Mouse (Mus musculus) adrenal gland (tissue): Measurements from ENCODE around the gene Dram1.

ENCODE experiments used
- intact Hi-C: fragments of 180-260 bp; cut with DNase I; formaldehyde crosslinking; loops from one replicate; pipeline ENCODE4 v1.15.1; 2025

Gene Dram1

DNA sequence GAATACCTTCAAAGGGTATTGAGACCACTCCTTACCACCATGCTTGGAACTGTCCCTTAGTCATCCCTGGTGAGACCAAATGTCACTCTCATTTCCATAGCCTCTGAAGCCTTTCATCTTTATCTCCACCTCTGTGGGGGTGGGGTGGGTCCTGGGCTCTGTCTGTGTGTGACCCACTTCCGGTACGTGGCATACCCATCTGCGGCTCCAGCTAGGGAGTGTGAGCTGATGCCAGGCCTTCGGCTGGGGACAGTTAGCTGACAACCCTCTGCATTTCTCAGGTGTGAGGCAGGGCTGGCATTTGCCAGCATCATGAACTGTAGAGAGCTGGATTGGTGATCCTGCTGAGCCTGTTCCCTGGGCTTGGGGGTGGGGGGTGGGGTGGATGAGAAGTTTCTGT lies 10.7 kb upstream of the Dram1 start:
- intact Hi-C loops, result no loop called here

DNA sequence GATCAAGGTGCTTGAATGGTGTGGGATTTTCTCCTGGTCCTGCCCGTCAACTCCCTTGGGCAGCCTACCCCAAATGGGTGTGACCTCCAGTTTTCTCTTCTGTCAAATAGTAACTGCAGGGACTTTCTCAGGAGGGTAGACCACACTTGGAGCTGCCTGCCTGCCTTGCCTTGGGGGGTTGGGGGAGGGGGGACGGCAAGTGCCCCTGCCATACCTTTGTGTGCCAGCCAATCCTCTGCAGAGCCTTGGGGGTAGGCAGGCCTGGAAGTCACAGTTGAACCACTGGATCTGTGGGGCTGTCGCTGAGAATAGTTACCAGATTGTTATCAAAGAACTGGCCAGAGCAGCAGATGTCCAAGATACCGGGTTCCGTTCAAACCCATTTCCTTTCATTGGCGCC lies 7.4 kb upstream of the Dram1 start:
- intact Hi-C loops, result no loop called here

DNA sequence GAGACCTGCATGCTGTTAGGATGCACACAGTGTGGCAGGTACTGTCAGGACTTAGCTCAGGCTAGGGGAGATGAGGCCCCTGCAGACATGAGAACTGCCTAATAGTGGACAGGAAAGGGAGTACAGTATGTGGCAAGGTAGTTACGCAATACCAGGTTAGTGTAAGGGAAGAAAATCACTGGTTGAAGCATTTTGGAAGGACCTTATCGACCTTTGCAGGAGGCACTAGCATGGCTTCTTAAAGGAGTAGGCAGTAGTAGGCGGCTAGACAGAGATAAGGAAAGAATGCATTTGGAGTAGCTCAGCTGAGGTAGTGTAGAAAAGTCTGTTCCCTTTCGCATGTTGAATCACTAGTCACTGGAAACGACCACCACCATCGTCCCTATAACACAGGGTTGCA lies 6.9 kb upstream of the Dram1 start:
- intact Hi-C loops, result no loop called here

DNA sequence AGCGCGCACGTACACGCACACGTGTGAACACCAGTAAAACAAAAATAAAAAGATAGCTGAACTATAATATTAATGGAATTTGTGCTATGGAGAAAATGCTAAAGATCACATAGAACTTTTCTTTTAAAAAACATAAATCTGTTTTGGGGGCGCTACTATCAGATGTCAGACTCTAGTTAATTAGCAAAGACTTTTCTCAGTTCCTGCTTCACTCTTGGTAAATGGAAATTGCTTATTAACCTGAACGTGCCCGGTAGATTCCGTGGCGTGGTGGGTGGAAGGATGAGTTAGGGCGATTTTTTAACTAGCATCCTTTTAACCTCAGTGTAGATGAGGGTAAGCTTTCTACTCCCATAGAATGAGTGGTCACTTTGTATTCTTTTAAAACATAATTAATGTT lies 6.4 kb upstream of the Dram1 start:
- intact Hi-C loops, result no loop called here

DNA sequence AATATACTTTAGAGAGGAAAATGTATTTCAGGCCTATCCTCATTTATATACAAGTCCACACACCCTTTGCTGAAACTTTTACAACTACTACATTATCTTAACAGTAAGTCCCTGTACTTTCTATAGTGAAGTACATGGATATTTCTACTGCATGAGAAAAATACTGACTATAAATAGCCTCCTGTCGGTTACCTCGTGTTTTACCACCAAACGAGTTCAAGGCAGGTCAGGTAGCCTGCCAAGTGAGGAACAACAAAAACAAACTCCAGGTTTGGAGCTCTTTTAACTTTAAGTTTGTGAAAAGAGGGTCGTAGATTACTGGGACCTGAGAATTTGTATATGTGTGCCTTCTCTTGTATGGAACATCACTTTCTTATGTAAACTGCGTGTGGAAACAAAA lies 5.2 kb upstream of the Dram1 start:
- intact Hi-C loops, result no loop called here

DNA sequence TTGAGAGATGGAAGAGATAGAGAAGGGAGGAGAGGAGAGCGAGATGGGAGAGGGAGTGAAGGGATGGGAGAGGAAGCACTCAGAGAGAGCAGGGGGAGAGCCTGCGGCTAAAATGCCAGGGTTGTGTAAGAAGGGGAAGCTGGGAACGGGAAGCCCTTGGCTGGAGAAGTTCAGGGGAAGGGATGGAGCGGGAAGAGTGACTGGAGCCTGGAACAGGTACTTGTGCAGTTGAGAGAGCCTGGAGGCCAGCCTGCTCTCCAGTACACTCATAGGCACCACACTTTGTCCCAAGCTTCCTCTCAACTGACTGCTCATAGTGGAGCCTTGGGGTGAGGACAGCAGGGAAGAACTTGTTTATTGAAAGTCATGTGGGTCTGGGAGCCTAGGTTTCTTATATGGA lies 4.6 kb upstream of the Dram1 start:
- intact Hi-C loops, result no loop called here

DNA sequence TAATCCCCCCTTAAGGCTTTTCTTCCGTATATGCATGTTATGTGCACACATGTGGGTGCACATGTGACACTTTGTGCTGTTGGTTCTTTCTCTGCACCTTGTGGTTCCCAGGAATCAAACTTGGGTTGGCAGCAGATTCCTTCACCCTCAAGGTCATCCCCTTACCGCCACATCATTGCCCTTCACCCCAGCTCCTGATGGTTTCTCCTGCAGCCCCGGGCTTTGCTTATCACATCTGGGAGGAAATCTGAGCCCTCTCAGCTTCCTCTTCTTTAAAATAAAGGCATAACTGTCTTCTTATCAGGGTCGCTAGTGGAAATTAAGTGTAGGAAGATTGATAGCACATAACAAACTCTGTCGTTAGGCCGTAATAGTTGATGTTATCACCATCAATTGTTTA lies 3.1 kb upstream of the Dram1 start:
- intact Hi-C loops, result no loop called here

DNA sequence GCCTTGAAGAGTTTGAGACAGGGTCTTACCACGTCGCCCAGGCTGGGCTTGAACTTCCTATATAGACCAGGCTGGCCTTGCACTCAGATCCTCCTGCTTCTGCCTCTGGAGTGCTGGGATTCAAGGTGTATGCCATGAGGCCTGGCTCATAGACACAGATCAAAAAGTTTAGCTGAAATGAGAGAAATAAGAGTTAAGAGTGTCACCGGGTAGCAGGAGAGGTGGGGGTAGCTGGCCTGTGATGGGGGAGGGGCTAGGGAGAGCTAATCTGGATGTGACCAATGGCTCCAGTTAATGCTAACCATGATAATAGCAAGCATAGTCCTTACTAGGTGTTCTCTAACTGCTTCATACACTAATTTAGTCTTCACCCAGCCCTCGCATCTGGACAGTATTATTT lies 2.4 kb upstream of the Dram1 start:
- intact Hi-C loops, result no loop called here

DNA sequence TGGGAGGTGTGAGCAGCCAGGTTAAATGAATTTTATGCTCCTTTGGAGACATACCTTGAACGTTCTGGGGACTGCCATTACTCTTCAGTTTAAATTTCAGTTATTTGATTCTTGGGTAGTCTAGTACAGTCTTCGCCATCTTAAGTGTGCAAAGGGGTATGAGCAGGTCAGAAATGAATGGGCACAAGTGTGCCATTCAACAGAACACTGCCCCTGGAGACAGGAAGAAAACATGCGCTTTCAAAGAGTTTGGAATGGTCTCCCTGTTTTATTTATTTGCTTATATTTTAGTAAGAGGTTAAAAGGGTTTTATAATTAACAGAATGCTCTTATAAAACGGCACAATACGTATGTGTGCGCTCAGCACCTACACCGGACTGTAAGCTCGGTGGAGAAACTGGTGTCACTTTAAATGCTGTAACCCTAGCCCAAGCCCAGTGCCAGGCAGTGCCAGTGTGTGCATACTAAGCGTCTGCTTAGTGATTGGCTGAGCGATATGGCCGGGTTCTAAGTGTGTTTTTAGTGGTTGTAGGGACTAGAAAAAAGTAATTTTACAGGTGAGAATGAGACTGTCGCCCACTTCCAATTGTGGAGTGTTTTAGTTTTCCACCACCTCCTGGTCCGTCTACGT lies 1.7 kb upstream of the Dram1 start:
- intact Hi-C loops, result no loop called here

DNA sequence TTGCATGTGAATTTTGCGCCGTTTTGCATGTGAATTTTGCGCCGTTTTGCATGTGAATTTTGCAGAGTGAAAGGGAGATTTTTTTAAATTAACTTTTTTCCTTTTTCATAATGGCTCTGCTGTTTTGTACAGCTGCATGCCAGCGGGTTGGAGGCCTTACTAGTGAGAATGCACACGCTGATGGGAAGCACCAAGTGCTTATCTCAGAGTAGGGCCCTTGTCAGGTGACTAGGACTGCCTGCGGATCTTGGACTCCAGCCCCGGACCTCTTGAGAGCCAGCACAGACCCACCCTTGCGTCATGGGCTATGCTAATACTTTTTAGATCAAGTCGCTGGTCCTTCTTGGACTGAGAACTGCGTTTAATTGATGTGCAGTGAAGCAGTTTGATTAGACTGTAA lies 1.1 kb upstream of the Dram1 start:
- intact Hi-C loops, result no loop called here

DNA sequence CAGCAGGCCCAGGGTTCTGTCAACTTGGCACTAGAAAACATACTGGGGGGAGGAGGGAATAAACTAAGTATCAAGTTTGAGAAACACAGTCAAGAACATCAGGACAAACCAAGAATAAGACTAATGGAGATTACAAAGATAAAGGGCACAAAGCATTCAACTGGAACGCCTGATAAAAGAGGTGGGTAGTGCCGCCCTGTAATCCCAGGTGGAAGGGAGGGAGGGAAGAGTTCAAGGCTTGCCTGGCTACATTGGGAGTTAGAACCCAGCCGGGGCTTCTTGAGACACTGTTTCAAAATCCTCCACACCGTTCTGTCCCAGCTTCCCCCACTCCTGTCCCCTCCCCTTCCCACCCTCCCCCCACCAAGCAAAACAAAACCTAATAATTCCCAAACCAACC lies 1.2 kb downstream of the Dram1 start:
- intact Hi-C loops, result loop anchor here (2.0 to 10.0 kb wide), 3 partner anchors 137 to 350 kb away; no protein-coding TSS in a partner anchor

DNA sequence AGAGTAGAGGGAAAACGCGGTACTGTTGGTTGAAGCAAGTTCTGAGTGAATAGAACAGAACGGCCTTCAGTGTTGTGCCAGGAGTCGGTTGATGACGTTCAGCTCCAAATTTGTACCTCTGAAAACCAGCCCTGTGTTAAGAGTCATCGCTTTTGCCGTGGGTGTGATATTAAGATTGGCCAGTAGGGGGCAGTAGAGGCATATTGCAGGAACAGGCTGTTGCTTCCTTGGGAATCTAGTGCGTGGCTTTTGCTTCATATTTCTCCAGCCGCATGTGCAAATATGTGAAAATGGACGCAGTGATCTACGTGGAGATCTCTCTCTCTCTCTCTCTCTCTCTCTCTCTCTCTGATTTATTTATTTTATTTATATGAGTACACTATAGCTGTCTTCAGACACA lies 2.1 kb downstream of the Dram1 start:
- intact Hi-C loops, result loop anchor here (2.0 to 10.0 kb wide), 3 partner anchors 138 to 351 kb away; no protein-coding TSS in a partner anchor

DNA sequence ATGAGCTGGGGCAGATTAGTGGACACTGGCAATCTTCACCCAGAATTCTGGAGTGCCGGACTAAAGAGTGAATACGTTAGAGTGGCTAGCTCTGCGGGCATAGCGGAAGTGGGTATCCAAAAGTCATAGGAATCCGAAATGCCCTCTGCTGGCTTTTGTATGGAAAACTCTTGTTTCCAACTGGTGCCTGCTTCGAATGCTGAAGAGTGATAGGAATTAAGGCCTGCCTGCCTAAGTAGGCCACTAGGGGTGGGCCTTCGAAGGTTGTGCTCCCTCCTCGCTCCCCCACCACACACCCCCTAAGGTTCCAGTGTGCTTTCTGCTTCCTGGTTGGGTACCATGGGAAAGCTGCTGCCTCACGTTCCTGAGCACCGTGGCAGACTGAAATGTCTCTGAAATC lies 3.9 kb downstream of the Dram1 start:
- intact Hi-C loops, result loop anchor here (2.0 to 10.0 kb wide), 3 partner anchors 52 to 352 kb away; no protein-coding TSS in a partner anchor

DNA sequence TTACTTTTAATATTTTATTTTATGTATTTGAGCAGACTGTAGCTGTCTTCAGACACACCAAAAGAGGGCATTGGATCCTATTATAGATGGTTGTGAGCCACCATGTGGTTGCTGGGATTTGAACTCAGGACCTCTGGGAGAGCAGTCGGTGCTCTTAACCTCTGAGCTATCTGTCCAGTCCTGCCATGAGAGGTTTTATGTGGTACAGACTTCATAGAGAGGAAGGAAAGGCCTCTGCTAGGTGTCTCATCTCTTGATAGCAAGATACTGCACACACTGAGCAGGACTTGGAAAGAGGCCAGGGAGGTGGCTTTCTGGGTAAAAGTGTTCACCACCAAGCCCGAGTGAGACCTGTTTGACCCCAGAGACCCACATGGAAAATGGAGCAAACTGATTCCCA lies 5.9 kb downstream of the Dram1 start:
- intact Hi-C loops, result loop anchor here (10.0 kb wide), 1 partner anchor 142 kb away; no protein-coding TSS in a partner anchor

DNA sequence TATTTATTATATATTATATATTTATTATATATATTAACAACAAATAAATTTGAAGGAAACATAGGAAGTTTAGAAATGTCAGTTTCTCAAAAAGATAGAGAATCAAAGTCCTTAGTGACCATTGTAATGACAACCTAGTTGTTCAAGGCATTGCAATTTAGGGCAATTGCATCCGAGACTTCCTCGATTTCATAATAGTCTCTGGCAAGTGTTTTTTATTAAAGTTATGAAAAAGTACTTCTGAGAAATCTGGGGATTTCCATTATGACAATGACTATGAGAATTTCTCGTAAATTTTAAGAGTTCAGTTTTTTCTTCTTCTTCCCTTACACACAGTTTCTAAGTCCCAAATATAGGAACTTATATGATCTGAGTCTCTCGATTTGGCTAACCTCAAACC lies 6.4 kb downstream of the Dram1 start:
- intact Hi-C loops, result loop anchor here (10.0 kb wide), 1 partner anchor 142 kb away; no protein-coding TSS in a partner anchor

DNA sequence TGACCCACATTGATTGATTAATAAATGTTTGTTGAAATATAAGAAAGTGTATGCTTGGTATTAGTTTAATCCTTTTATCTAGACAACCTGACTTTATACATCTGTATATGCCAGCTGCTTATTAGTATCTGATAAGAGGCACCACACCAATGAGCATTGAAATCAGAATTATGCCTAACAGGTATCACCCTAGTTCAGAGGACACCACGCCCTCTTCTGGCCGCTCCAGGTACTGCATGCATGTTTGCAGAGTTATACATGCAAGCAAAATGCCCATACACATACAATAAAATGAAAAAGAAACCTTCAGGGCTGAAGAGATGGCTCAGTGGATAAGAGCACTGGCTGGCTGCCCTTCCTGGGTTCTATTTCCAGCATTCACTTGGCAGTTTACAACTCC lies 7.1 kb downstream of the Dram1 start:
- intact Hi-C loops, result loop anchor here (10.0 kb wide), 1 partner anchor 143 kb away; no protein-coding TSS in a partner anchor

DNA sequence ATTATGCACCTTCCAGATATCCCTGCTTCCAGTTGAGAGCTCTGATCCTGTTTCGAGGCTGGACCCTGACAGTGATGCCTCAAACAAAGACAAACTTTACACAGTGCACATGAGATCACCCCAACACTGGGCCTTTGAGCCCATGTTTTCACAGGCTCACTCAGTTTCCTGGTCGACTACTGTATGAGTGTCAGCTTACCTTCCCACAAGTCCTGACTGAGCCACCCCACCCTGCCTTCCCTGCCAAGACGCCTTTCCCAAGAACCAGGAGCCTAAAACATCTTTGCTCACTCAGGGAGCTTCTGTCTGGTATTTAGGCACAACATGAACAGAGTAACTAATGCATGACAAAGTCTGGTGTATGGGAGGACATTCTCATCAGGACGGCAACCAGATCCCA lies 9.6 kb downstream of the Dram1 start:
- intact Hi-C loops, result no loop called here

DNA sequence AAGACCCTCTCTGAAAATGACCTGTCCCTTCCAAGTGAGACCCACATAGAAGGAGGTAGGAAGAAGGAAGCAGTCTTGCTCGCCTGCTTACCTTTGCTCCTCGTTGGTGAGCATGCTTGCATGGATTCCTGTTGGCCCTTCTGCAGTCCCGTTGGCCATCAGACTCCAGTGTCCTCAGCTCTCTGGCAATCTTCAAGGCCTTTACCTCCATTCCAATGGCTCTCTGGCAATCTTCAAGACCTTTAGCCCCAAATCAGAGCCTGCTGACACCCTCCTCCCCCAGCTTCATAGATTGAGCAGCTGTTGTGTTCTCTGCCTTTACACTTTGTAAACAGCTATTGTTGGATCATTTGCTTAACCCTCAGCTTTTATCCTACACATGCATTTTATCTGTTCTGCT lies 14.7 kb downstream of the Dram1 start:
- intact Hi-C loops, result no loop called here

DNA sequence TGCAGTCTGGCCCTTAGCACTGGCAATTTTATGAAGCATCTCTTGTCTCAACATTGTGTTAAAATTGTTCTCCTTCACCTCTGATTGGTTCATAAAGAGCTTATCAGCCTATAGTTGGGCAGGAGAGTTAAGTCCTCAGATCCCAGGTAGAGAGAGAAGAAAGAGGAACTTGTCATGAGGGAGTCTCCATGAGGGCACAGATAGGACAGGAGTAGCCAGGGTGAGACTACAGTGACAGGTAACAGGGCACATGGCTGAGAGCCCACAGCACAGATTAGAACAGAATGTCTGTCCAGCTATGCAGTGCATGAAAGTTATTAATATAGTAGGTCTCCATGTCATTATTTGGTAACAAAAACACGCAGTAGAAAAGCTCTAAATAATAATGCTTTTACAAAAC lies 16.7 kb downstream of the Dram1 start:
- intact Hi-C loops, result no loop called here

DNA sequence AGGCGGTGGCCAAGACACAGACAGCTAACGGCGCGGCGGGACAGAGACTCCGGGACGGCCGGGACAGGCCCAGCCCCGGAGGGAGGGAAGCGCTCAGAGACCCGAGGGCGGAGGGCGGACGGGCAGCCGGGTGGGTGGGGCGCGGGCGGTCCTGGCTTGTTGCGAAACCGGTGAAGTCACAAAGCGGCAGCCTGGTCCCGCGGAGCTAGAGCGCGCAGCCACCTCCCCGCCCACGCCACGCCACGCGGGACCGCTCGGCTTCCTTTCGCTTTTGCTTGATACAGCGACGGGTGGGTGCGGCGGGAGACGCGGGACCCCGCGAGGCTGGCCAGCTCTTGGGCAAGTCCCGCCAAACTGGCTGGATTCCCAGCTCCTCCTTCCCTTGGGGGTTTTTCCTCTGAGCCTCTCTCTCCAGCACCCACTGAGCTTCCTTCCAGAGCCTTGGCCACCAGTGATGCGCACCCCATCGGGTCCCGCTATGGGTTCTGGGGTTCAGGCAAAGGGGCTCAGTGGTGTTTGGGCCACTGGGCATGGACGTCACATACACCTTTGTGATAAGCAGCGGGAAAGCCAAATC lies 21.8 kb downstream of the Dram1 start:
- intact Hi-C loops, result no loop called here

DNA sequence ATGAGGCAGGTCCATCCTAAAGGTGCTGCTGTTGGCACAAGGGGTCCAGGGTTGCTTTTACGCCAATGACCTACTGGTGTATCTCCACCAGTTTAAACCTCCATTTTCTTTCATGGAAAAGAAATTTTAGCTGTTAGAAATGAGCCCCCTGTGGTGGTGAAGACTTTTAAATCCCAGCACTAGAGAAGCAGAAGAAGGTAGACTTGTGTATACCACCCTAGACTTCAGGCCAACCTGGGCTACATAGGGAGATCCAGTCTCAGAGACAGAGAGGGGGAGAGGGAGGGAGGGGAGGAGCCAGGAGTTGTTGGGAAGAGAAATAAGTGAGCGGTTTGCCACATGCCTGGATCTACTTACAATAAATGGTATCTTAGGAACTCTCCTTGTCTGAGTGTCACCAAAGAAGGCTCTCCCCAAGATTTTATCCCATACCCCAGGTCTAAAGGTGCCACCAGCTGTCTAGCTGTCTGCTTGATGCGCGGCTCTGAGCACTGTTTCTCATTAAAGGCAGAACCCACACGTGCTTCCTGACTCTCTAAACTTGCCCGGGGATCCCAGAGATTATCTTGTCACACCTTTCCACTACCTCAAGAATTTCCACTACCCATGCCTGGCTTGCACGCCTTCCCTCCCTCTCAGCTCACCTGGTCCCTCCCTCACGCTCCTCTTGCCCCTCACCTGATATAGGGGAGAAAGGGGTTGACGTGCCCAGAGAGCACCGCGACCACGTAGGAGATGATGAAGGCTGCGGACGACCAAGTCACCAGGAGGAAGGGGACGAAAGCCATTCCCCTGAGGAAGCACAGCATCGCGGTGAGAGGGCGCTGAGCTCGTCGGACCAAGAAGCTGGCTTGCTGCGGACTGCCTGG lies 22.5 kb downstream of the Dram1 start:
- intact Hi-C loops, result no loop called here

DNA sequence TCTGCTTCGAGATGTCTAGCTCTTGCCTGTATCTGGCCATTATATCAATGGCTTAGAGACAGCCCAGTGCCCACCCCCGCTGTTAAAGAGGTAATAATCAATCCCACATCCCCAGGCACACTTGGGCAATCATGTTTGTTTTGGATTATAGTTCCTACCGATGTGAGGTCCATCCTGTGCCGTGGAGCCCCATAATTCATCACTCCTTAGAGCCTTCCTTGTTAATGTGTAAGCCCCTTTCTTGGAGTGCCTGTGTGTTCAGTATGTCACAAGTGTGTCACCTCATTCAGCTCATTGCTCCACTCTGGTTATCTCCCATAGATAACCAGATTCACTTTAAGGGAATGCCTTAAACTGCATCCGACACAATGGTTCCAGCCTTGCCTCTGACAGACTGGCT lies 24.3 kb downstream of the Dram1 start:
- intact Hi-C loops, result no loop called here
